Mouse (Mus musculus) liver, adult 2 months (tissue): Measurements from ENCODE around the gene Prss16.

Experiments used
- CTCF ChIP-seq: fragments of 200-500 bp; IDR thresholded peaks from 2 replicates; pipeline ENCODE4 v1.5.1; 2011; ENCODE audit warnings: low read depth, low read length, control low read depth
- POLR2A ChIP-seq: fragments of 200-500 bp; IDR thresholded peaks from 2 replicates; pipeline ENCODE4 v1.6.1; 2011; ENCODE audit warnings: low read length, control low read depth; ENCODE audit not compliant: insufficient read depth; ENCODE audit errors: extremely low read depth

DNA sequence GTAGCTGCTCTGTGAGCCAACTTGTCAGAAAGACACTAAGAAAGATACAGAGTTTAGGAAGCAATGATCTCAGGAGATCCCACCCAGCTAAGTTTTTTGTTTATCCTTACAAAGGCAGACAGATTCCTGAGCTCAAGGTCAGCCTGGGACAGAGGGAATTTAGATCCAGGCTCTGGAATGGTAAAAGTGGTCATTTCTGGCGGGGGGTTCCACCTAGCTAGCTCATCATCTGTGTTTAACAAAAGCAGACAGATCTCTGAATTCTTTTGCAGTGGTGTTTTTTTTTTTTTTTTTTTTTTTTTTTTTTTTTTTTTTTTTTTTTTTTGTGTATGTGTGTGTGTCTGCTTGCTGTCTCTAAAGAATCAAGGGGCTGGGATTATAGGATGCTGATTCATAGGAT is 40.3 kb downstream of the Prss16 start:
- TF ChIP-seq POLR2A = no peak
- no peak for TF ChIP-seq CTCF
